In genomic region chr11:14769448-14770357, GRCm38 (mm10) we compare ENCODE assay signal across 18 mouse cellular contexts.
DNase-seq lines count a peak whose midpoint lies in the region; ATAC-seq and TF ChIP-seq lines count a peak whose summit lies in the region.
"Had no signal": no experiment of that assay in that cellular context is flagged by ENCODE, and none has a peak within 500 bp of the region (broad histone marks: within the 10 kb centered on the region; RNA-seq: fewer than 3 reads in every experiment).

No protein-coding gene starts in this region.

- no peaks in the 10 kb centered on the region for H3K4me1 ChIP-seq in embryonic facial prominence, embryonic 15.5 days
- no peaks in the 10 kb centered on the region for H3K4me1 ChIP-seq in stomach, postnatal 0 days (replicated peaks; ENCODE audit: control insufficient read depth, insufficient read depth)
- H3K4me1 ChIP-seq: embryonic facial prominence, embryonic 12.5 days; hindbrain, embryonic 13.5 days; liver, embryonic 13.5 days; megakaryocyte, embryonic 14.5 days; stomach, embryonic 15.5 days had no signal

- no peak overlapping the region; the same call in 1 of the 2 replicates for H3K27ac ChIP-seq in embryonic facial prominence, embryonic 15.5 days (replicated peaks)
- no peak overlapping the region for H3K27ac ChIP-seq in stomach, postnatal 0 days (replicated peaks)
- H3K27ac ChIP-seq: embryonic facial prominence, embryonic 12.5 days; hindbrain, embryonic 13.5 days; liver, embryonic 13.5 days; stomach, embryonic 15.5 days had no signal

- no peak overlapping the region for H3K4me3 ChIP-seq in embryonic facial prominence, embryonic 15.5 days (replicated peaks)
- no peak overlapping the region for H3K4me3 ChIP-seq in stomach, postnatal 0 days (ENCODE audit: low read depth, low read length)
- H3K4me3 ChIP-seq: embryonic facial prominence, embryonic 12.5 days; hindbrain, embryonic 13.5 days; liver, embryonic 13.5 days; megakaryocyte, embryonic 14.5 days; stomach, embryonic 15.5 days had no signal

- H3K27me3 ChIP-seq in embryonic facial prominence, embryonic 15.5 days = no peaks in the 10 kb centered on the region
- H3K27me3 ChIP-seq in stomach, postnatal 0 days (ENCODE audit: control insufficient read depth, insufficient read depth, low read length) = no peaks in the 10 kb centered on the region
- H3K27me3 ChIP-seq: embryonic facial prominence, embryonic 12.5 days; hindbrain, embryonic 13.5 days; liver, embryonic 13.5 days; megakaryocyte, embryonic 14.5 days; stomach, embryonic 15.5 days had no signal

- H3K4me2 ChIP-seq in embryonic facial prominence, embryonic 15.5 days (replicated peaks) = peak overlapping the region; percentile 21; the same call in 1 of the 2 replicates
- H3K4me2 ChIP-seq in stomach, postnatal 0 days (replicated peaks; ENCODE audit: low read depth) = no peak overlapping the region
- H3K4me2 ChIP-seq: embryonic facial prominence, embryonic 12.5 days; hindbrain, embryonic 13.5 days; liver, embryonic 13.5 days; stomach, embryonic 15.5 days had no signal

- H3K9ac ChIP-seq in embryonic facial prominence, embryonic 15.5 days = no peak overlapping the region
- H3K9ac ChIP-seq in stomach, postnatal 0 days (ENCODE audit: low read length) = no peak overlapping the region
- H3K9ac ChIP-seq: embryonic facial prominence, embryonic 12.5 days; hindbrain, embryonic 13.5 days; liver, embryonic 13.5 days; stomach, embryonic 15.5 days had no signal

- no peak for ATAC-seq in embryonic facial prominence, embryonic 15.5 days (ENCODE audit: insufficient number of reproducible peaks, low FRiP score, low TSS enrichment, low read depth)
- ATAC-seq in stomach, postnatal 0 days (ENCODE audit: low FRiP score, low TSS enrichment) = no peak
- ATAC-seq: lung, postnatal 0 days had no signal

- WGBS in embryonic facial prominence, embryonic 15.5 days = 29% methylated on average over 9 of the region's 9 CpGs
- 35% methylated on average over 9 of the region's 9 CpGs for WGBS in stomach, postnatal 0 days

- H3K36me3 ChIP-seq in embryonic facial prominence, embryonic 15.5 days = no peaks in the 10 kb centered on the region
- no peaks in the 10 kb centered on the region for H3K36me3 ChIP-seq in stomach, postnatal 0 days (ENCODE audit: control insufficient read depth, insufficient read depth, low read length)
- H3K36me3 ChIP-seq: embryonic facial prominence, embryonic 12.5 days; hindbrain, embryonic 13.5 days; liver, embryonic 13.5 days; stomach, embryonic 15.5 days had no signal

- peak; percentile 37 to 60 for DNase-seq in cerebellum, postnatal 10 days
- DNase-seq in cerebellum, adult 11 months = no peak
- DNase-seq in heart, adult 11 months = peak; percentile 22
- DNase-seq in heart, postnatal 10 days = no peak
- peak; percentile 1 to 2 for DNase-seq in left cerebral cortex, postnatal 14 days (ENCODE audit: low spot score in 2 of 2)
- no peak for DNase-seq in left cerebral cortex, adult 8-10 months (ENCODE audit: low spot score in 2 of 2)
- no peak for DNase-seq in stomach, postnatal 0 days (ENCODE audit: low spot score)
- DNase-seq: cerebellum, adult 9-10 months; kidney, adult 2 months; kidney, postnatal 4 days; liver, embryonic 13.5 days; thymus, postnatal 36 days had no signal

- no peaks in the 10 kb centered on the region for H3K9me3 ChIP-seq in embryonic facial prominence, embryonic 15.5 days (replicated peaks)
- no peaks in the 10 kb centered on the region for H3K9me3 ChIP-seq in stomach, postnatal 0 days (ENCODE audit: control insufficient read depth, low read length)
- H3K9me3 ChIP-seq: embryonic facial prominence, embryonic 12.5 days; hindbrain, embryonic 13.5 days; liver, embryonic 13.5 days; megakaryocyte, embryonic 14.5 days; stomach, embryonic 15.5 days had no signal

- intact Hi-C loops in heart, postnatal 10 days (cut with DNase I) = no loop called here
- intact Hi-C loops in left cerebral cortex, postnatal 14 days (cut with DNase I) = no loop called here

- no peak for TF ChIP-seq CTCF in stomach, postnatal 0 days (IDR thresholded peaks at IDR 0.05; ENCODE audit: low read depth)

- no peak for TF ChIP-seq EP300 in stomach, postnatal 0 days (optimal IDR thresholded peaks at IDR 0.05)

Comparison
In these comparisons a context has a peak if more than half of its experiments do, and no peak if none do; other contexts are left out.
1. DNase-seq: peak in cerebellum, postnatal 10 days (2 of 2), heart, adult 11 months (single experiment) and left cerebral cortex, postnatal 14 days (2 of 2); none in cerebellum, adult 11 months (single experiment), heart, postnatal 10 days (0 of 2), left cerebral cortex, adult 8-10 months (0 of 2) and stomach, postnatal 0 days (single experiment).